Mouse (Mus musculus): ENCODE data around the gene Gstt1.

DNA sequence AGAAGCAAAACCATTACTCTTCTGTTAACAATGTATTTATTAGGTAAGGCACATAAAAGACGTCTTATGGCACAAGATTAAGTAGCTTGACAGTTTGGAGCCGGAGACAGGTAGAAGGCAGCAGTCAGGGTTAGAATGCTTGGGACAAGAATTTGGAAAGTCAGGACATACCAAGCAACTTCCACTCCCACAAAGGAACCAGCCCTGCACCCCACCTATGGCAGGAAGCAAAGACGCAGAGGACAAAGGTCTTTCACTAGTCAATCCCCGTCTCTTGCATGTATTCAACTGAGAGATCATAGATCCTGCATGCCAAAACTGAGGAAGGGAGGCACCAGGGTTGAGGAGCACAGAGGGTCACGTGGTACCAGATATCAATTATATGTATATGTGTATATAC lies 24.3 kb downstream of the Gstt1 start:
- TF ChIP-seq POLR2A (IDR thresholded peaks at IDR 0.05; ENCODE audit: control insufficient read depth, extremely low read depth, insufficient read depth, low read length, poor library complexity) (no peak), CTCF (IDR thresholded peaks at IDR 0.05; ENCODE audit: borderline replicate concordance, control insufficient read depth, extremely low read depth, insufficient read depth, low read length, poor library complexity) (no peak)
